Mouse (Mus musculus): ENCODE measurements around the gene Kdm4d. TPM values are rescaled to one million over a fixed set of nuclear protein-coding genes. Genes with fewer than 3 reads are reported as not detected.

Gene Kdm4d
- 0.24 to 1.7 TPM (median 0.88 TPM) in 4 replicates for total RNA-seq (2023; ENCODE audit: inconsistent age)

DNA sequence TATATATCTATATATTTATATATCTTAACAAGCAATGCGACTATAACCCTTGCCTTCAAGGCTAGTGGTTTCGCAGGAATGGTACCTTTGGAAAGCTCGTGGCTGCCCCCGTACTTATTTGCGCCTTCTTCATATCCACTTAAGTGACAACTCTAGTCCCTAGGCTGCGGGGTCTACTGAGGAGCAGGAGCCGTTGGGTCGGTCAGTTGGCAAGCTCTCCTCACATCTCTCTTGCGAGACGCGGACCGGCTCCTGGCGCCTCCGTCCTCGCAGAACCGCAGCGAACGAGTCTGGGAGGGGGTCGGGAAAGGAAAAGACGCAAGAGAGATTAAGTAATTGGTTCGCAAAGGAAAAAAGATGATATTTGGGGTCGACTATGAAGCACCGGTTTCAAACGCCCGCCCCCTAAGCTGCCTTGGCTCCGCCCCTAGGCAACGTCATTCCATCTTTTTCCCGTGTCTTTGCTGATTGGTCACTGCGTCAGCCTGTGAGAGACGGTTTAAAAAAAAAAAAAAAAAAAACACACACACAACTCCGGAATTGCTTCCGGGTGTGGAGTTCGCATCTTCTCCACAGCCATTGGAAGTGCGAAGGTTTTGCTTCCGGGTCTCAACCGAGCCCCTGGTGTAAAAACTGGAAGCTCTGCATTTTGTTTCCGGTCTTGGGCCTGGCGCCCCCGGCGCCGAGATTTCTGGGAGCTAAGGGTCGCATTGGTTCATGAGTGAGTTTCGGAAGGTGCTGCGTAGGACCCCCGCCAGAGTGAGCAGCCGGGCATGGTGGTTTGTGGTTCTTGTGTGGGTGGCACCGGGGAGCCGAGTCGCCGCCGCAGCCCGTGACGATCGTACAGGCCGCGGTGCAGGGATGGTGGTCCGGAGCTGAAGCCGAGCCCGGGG is at the start of gene Kdm4d, which contains the start of gene Cwc15:
Gene Kdm4d (minus strand): TSS at position 460 of the 893 bp plus-strand sequence.
Gene Cwc15 (plus strand): TSS at position 595 of the 893 bp plus-strand sequence.

Other genes with a start within 250 kb of the Kdm4d start
- 152 to 160 TPM (median 155 TPM) in 4 replicates for gene Sesn3, start 225.4 kb downstream of the Kdm4d start, total RNA-seq (2023; ENCODE audit: inconsistent age)
- 11.3 to 17.2 TPM (median 12.8 TPM) in 4 replicates for gene Endod1, start 119.0 kb downstream of the Kdm4d start, total RNA-seq (2023; ENCODE audit: inconsistent age)
- gene Cwc15, start 135 bp upstream of the Kdm4d start, total RNA-seq (2023; ENCODE audit: inconsistent age), result 97.1 to 118 TPM (median 104 TPM) in 4 replicates
- 0.06 to 0.16 TPM in 2 of 4 replicates, not detected in the others for gene Amotl1, start 144.6 kb upstream of the Kdm4d start, total RNA-seq (2023; ENCODE audit: inconsistent age)
- not detected in 4 replicates for gene Piwil4, start 240.3 kb upstream of the Kdm4d start, total RNA-seq (2023; ENCODE audit: inconsistent age)